Mouse (Mus musculus): Measurements from ENCODE around the gene Uxt. TPM values are rescaled to one million over a fixed set of nuclear protein-coding genes. Genes with fewer than 3 reads are reported as not detected.

The Uxt gene
- not detected in 2 replicates for polyA plus RNA-seq (2012; ENCODE audit: insufficient read depth, insufficient read length, low replicate concordance, missing spikeins)

GRCm38 (mm10) chrX:20961477-20962378 lies at the start of gene Uxt:
Gene Uxt, minus strand, starts transcription at chrX:20962017.
- WGBS: 16% methylated on average over 57 of the region's 57 CpGs
- H3K4me1 ChIP-seq (ENCODE audit: control insufficient read depth, insufficient read depth, low read length): no peaks in the 10 kb centered on the region
- TF ChIP-seq POLR2A (IDR thresholded peaks at IDR 0.05; ENCODE audit: insufficient read depth, low read depth, low read length) (peak; percentile 44; the same call in 1 of the 2 replicates), CTCF (IDR thresholded peaks at IDR 0.05; ENCODE audit: insufficient read depth, low read depth, low read length) (no peak)
- no peak within 1 kb of the TSS for H3K27ac ChIP-seq (ENCODE audit: insufficient read depth, low read depth, low read length)
- H3K4me3 ChIP-seq (ENCODE audit: insufficient read depth, low read depth, low read length): peak within 1 kb of the TSS; percentile 75

GRCm38 (mm10) chrX:20980901-20981300 lies 19.1 kb upstream of the Uxt start:
- TF ChIP-seq CTCF (IDR thresholded peaks at IDR 0.05; ENCODE audit: insufficient read depth, low read depth, low read length) (no peak), POLR2A (IDR thresholded peaks at IDR 0.05; ENCODE audit: insufficient read depth, low read depth, low read length) (no peak)
- Histone ChIP-seq H3K4me3 (ENCODE audit: insufficient read depth, low read depth, low read length) (no peak overlapping the region), H3K27ac (ENCODE audit: insufficient read depth, low read depth, low read length) (no peak overlapping the region), H3K4me1 (ENCODE audit: control insufficient read depth, insufficient read depth, low read length) (no peaks in the 10 kb centered on the region)
- WGBS: 65% methylated on average over 1 of the region's 1 CpGs

- Histone ChIP-seq H3K4me3 (ENCODE audit: insufficient read depth, low read depth, low read length) (peak within 1 kb of the TSS; percentile 85), H3K27ac (ENCODE audit: insufficient read depth, low read depth, low read length) (peak within 1 kb of the TSS; percentile 86), H3K4me1 (ENCODE audit: control insufficient read depth, insufficient read depth, low read length) (no peaks in the 10 kb centered on the region)
- WGBS: 19% methylated on average over 30 of the region's 30 CpGs
- TF ChIP-seq POLR2A (IDR thresholded peaks at IDR 0.05; ENCODE audit: insufficient read depth, low read depth, low read length): peak; percentile 44; the same call in 1 of the 2 replicates
- TF ChIP-seq CTCF (IDR thresholded peaks at IDR 0.05; ENCODE audit: insufficient read depth, low read depth, low read length): no peak
Observed at GRCm38 (mm10) chrX:20950191-20950880, 11.5 kb downstream of the Uxt start, which contains the start of gene Elk1. Gene Elk1, minus strand, starts transcription at chrX:20950608.

GRCm38 (mm10) chrX:20946055-20946454 lies 15.8 kb downstream of the Uxt start:
- TF ChIP-seq CTCF (IDR thresholded peaks at IDR 0.05; ENCODE audit: insufficient read depth, low read depth, low read length) (no peak), POLR2A (IDR thresholded peaks at IDR 0.05; ENCODE audit: insufficient read depth, low read depth, low read length) (no peak)
- 14% methylated on average over 4 of the region's 4 CpGs for WGBS
- Histone ChIP-seq H3K27ac (ENCODE audit: insufficient read depth, low read depth, low read length) (no peak overlapping the region), H3K4me1 (ENCODE audit: control insufficient read depth, insufficient read depth, low read length) (no peaks in the 10 kb centered on the region), H3K4me3 (ENCODE audit: insufficient read depth, low read depth, low read length) (no peak overlapping the region)

- Histone ChIP-seq H3K4me1 (ENCODE audit: control insufficient read depth, insufficient read depth, low read length) (peaks cover 12% of the 10 kb centered on the region; the same call in 1 of the 2 replicates), H3K27ac (ENCODE audit: insufficient read depth, low read depth, low read length) (no peak overlapping the region), H3K4me3 (ENCODE audit: insufficient read depth, low read depth, low read length) (no peak overlapping the region)
- 80% methylated on average over 1 of the region's 1 CpGs for WGBS
- TF ChIP-seq POLR2A (IDR thresholded peaks at IDR 0.05; ENCODE audit: insufficient read depth, low read depth, low read length): no peak
- TF ChIP-seq CTCF (IDR thresholded peaks at IDR 0.05; ENCODE audit: insufficient read depth, low read depth, low read length): no peak
Observed at GRCm38 (mm10) chrX:20931963-20932362, 29.9 kb downstream of the Uxt start.

- peaks cover 12% of the 10 kb centered on the region; the same call in 1 of the 2 replicates for H3K4me1 ChIP-seq (ENCODE audit: control insufficient read depth, insufficient read depth, low read length)
- H3K27ac ChIP-seq (ENCODE audit: insufficient read depth, low read depth, low read length): no peak within 1 kb of the TSS
- TF ChIP-seq POLR2A (IDR thresholded peaks at IDR 0.05; ENCODE audit: insufficient read depth, low read depth, low read length) (no peak), CTCF (IDR thresholded peaks at IDR 0.05; ENCODE audit: insufficient read depth, low read depth, low read length) (no peak)
- no peak within 1 kb of the TSS for H3K4me3 ChIP-seq (ENCODE audit: insufficient read depth, low read depth, low read length)
- 89% methylated on average over 1 of the region's 1 CpGs for WGBS
Observed at GRCm38 (mm10) chrX:20931364-20931763, 30.5 kb downstream of the Uxt start, which contains the start of gene Cfp. Gene Cfp, minus strand, starts transcription at chrX:20931555.

- 84% methylated on average over 1 of the region's 1 CpGs for WGBS
- no peak overlapping the region for H3K27ac ChIP-seq (ENCODE audit: insufficient read depth, low read depth, low read length)
- no peak for TF ChIP-seq CTCF (IDR thresholded peaks at IDR 0.05; ENCODE audit: insufficient read depth, low read depth, low read length)
- H3K4me1 ChIP-seq (ENCODE audit: control insufficient read depth, insufficient read depth, low read length): peaks cover 7% of the 10 kb centered on the region; the same call in 1 of the 2 replicates
- no peak overlapping the region for H3K4me3 ChIP-seq (ENCODE audit: insufficient read depth, low read depth, low read length)
Observed at GRCm38 (mm10) chrX:20929859-20930258, 32.0 kb downstream of the Uxt start.

- TF ChIP-seq POLR2A (IDR thresholded peaks at IDR 0.05; ENCODE audit: insufficient read depth, low read depth, low read length) (no peak), CTCF (IDR thresholded peaks at IDR 0.05; ENCODE audit: insufficient read depth, low read depth, low read length) (no peak)
- Histone ChIP-seq H3K4me1 (ENCODE audit: control insufficient read depth, insufficient read depth, low read length) (peaks cover 2% of the 10 kb centered on the region; the same call in 1 of the 2 replicates), H3K27ac (ENCODE audit: insufficient read depth, low read depth, low read length) (no peak overlapping the region), H3K4me3 (ENCODE audit: insufficient read depth, low read depth, low read length) (no peak overlapping the region)
Observed at GRCm38 (mm10) chrX:20924976-20925375, 36.8 kb downstream of the Uxt start.

GRCm38 (mm10) chrX:20923506-20923905 lies 38.3 kb downstream of the Uxt start:
- TF ChIP-seq CTCF (IDR thresholded peaks at IDR 0.05; ENCODE audit: insufficient read depth, low read depth, low read length): no peak
- no peak for TF ChIP-seq POLR2A (IDR thresholded peaks at IDR 0.05; ENCODE audit: insufficient read depth, low read depth, low read length)
- Histone ChIP-seq H3K4me3 (ENCODE audit: insufficient read depth, low read depth, low read length) (no peak overlapping the region), H3K4me1 (ENCODE audit: control insufficient read depth, insufficient read depth, low read length) (peaks cover under 1% of the 10 kb centered on the region; the same call in 1 of the 2 replicates), H3K27ac (ENCODE audit: insufficient read depth, low read depth, low read length) (no peak overlapping the region)
- 38% methylated on average over 1 of the region's 1 CpGs for WGBS
